Mouse (Mus musculus): ENCODE data around the gene Nr1i2.

GRCm38 (mm10) chr16:38324311-38324710 lies 29.7 kb upstream of the Nr1i2 start:
- TF ChIP-seq ZNF384 (IDR thresholded peaks at IDR 0.05; ENCODE audit: low read depth, low read length) (no peak), MAFK (IDR thresholded peaks at IDR 0.05; ENCODE audit: insufficient read depth, low read depth, low read length) (no peak), HCFC1 (IDR thresholded peaks at IDR 0.05; ENCODE audit: borderline replicate concordance, insufficient read depth, low read length) (no peak)

All from ES-E14 (cell line).